Comparison of ENCODE assay signal across 14 mouse cellular contexts in genomic region chr1:106131697-106132349, GRCm38 (mm10). TPM values are rescaled to one million over a fixed set of nuclear protein-coding genes. Genes with fewer than 3 reads are reported as not detected.
A peak's percentile ranks its signal among the peaks of the same experiment; 100 is the strongest.
DNase-seq lines count a peak whose midpoint lies in the region; ATAC-seq and TF ChIP-seq lines count a peak whose summit lies in the region.
"Had no signal": no experiment of that assay in that cellular context is flagged by ENCODE, and none has a peak within 500 bp of the region (broad histone marks: within the 10 kb centered on the region; RNA-seq: fewer than 3 reads in every experiment).

No protein-coding gene starts in this region.

- ATAC-seq in hindbrain, embryonic 11.5 days (ENCODE audit: low FRiP score), result peak; percentile 88
- ATAC-seq in hindbrain, postnatal 0 days, result no peak
- peak; percentile 55 for ATAC-seq in midbrain, embryonic 13.5 days
- no peak for ATAC-seq in midbrain, embryonic 16.5 days
- peak; percentile 37 for ATAC-seq in granulocyte monocyte progenitor cell, adult 5-6 weeks (replicated peaks; ENCODE audit: poor library complexity, severe bottlenecking)

- H3K9ac ChIP-seq in hindbrain, embryonic 11.5 days (ENCODE audit: low read depth, low read length), result no peak overlapping the region
- H3K9ac ChIP-seq in hindbrain, postnatal 0 days (replicated peaks; ENCODE audit: low read length), result no peak overlapping the region
- no peak overlapping the region for H3K9ac ChIP-seq in midbrain, embryonic 13.5 days (replicated peaks)
- no peak overlapping the region for H3K9ac ChIP-seq in midbrain, embryonic 16.5 days (ENCODE audit: low read depth, low read length)
- H3K9ac ChIP-seq: liver, embryonic 14.5 days had no signal

- no peak for TF ChIP-seq CTCF in hindbrain, postnatal 0 days (IDR thresholded peaks at IDR 0.05; ENCODE audit: low read depth)

- no peaks in the 10 kb centered on the region for H3K36me3 ChIP-seq in hindbrain, embryonic 11.5 days (ENCODE audit: control insufficient read depth, insufficient read depth, low read length)
- no peaks in the 10 kb centered on the region for H3K36me3 ChIP-seq in hindbrain, postnatal 0 days (ENCODE audit: insufficient read depth, low read length)
- H3K36me3 ChIP-seq in midbrain, embryonic 13.5 days, result no peaks in the 10 kb centered on the region
- no peaks in the 10 kb centered on the region for H3K36me3 ChIP-seq in midbrain, embryonic 16.5 days (ENCODE audit: control insufficient read depth, insufficient read depth, low read length)

- H3K4me1 ChIP-seq in hindbrain, embryonic 11.5 days (replicated peaks; ENCODE audit: control insufficient read depth, insufficient read depth, low read length), result no peaks in the 10 kb centered on the region
- no peaks in the 10 kb centered on the region for H3K4me1 ChIP-seq in hindbrain, postnatal 0 days (ENCODE audit: insufficient read depth, low read length)
- peaks cover 9% of the 10 kb centered on the region; the same call in 1 of the 2 replicates for H3K4me1 ChIP-seq in midbrain, embryonic 13.5 days (replicated peaks)
- no peaks in the 10 kb centered on the region for H3K4me1 ChIP-seq in midbrain, embryonic 16.5 days (ENCODE audit: control insufficient read depth, insufficient read depth, low read length)

- no peak overlapping the region for H3K4me3 ChIP-seq in hindbrain, embryonic 11.5 days (ENCODE audit: low read depth, low read length)
- H3K4me3 ChIP-seq in hindbrain, postnatal 0 days (ENCODE audit: low read length), result no peak overlapping the region
- H3K4me3 ChIP-seq in midbrain, embryonic 13.5 days (replicated peaks), result no peak overlapping the region
- H3K4me3 ChIP-seq in midbrain, embryonic 16.5 days (ENCODE audit: low read depth, low read length), result no peak overlapping the region
- H3K4me3 ChIP-seq: gastrocnemius, adult 2 months had no signal

- DNase-seq in hindbrain, embryonic 11.5 days (ENCODE audit: low spot score), result no peak
- no peak for DNase-seq in hindbrain, postnatal 0 days (ENCODE audit: low spot score)
- peak; percentile 32 for DNase-seq in retina, postnatal 1 day
- DNase-seq in right cerebral cortex, adult 18-20 months, result no peak
- DNase-seq: cerebellum, postnatal 10 days; gastrocnemius, adult 2 months; lung, postnatal 36 days; right cerebral cortex, postnatal 25 days; thymus, postnatal 36 days had no signal

- no peaks in the 10 kb centered on the region for H3K9me3 ChIP-seq in hindbrain, embryonic 11.5 days (ENCODE audit: control insufficient read depth, low read length)
- H3K9me3 ChIP-seq in hindbrain, postnatal 0 days (ENCODE audit: low read length), result no peaks in the 10 kb centered on the region
- H3K9me3 ChIP-seq in midbrain, embryonic 13.5 days, result no peaks in the 10 kb centered on the region
- H3K9me3 ChIP-seq in midbrain, embryonic 16.5 days (replicated peaks; ENCODE audit: control insufficient read depth, low read length, poor library complexity, severe bottlenecking), result no peaks in the 10 kb centered on the region

- H3K4me2 ChIP-seq in hindbrain, embryonic 11.5 days (replicated peaks; ENCODE audit: low read depth, low read length), result no peak overlapping the region
- H3K4me2 ChIP-seq in hindbrain, postnatal 0 days (ENCODE audit: low read depth, low read length), result no peak overlapping the region
- H3K4me2 ChIP-seq in midbrain, embryonic 13.5 days (replicated peaks), result no peak overlapping the region
- H3K4me2 ChIP-seq in midbrain, embryonic 16.5 days (ENCODE audit: low read length), result no peak overlapping the region

- H3K27ac ChIP-seq in hindbrain, embryonic 11.5 days (ENCODE audit: low read depth, low read length), result no peak overlapping the region
- H3K27ac ChIP-seq in hindbrain, postnatal 0 days, result no peak overlapping the region
- H3K27ac ChIP-seq in midbrain, embryonic 13.5 days, result no peak overlapping the region
- no peak overlapping the region for H3K27ac ChIP-seq in midbrain, embryonic 16.5 days (ENCODE audit: low read length)
- H3K27ac ChIP-seq: gastrocnemius, adult 2 months; kidney, postnatal 0 days; liver, embryonic 14.5 days had no signal

- no peaks in the 10 kb centered on the region for H3K27me3 ChIP-seq in hindbrain, embryonic 11.5 days (ENCODE audit: control insufficient read depth, insufficient read depth, low read length)
- H3K27me3 ChIP-seq in hindbrain, postnatal 0 days (ENCODE audit: insufficient read depth, low read length), result no peaks in the 10 kb centered on the region
- no peaks in the 10 kb centered on the region for H3K27me3 ChIP-seq in midbrain, embryonic 13.5 days
- H3K27me3 ChIP-seq in midbrain, embryonic 16.5 days (ENCODE audit: control insufficient read depth, insufficient read depth, low read depth, low read length), result no peaks in the 10 kb centered on the region

- 70% methylated on average over 4 of the region's 4 CpGs for WGBS in hindbrain, embryonic 11.5 days
- 67% methylated on average over 4 of the region's 4 CpGs for WGBS in hindbrain, postnatal 0 days
- 78% methylated on average over 4 of the region's 4 CpGs for WGBS in midbrain, embryonic 13.5 days
- 76% methylated on average over 4 of the region's 4 CpGs for WGBS in midbrain, embryonic 16.5 days

RNA-seq across cellular contexts. Expression of gene Phlpp1, which starts 39.7 kb away (rescaled TPM):
- polyA plus RNA-seq in hindbrain, embryonic 11.5 days (2014; fragmentation: Nextera tagmentation; extraction: Ambion mirVana), result 7.6 and 9.8 TPM in 2 replicates
- total RNA-seq in hindbrain, postnatal 0 days (2014; rRNA removed), result 38.0 and 38.1 TPM in 2 replicates
- 6.0 and 6.4 TPM in 2 replicates for polyA plus RNA-seq in hindbrain, postnatal 0 days (2015; fragmentation: Nextera tagmentation; extraction: Ambion mirVana)
- polyA plus RNA-seq in midbrain, embryonic 13.5 days (2015; fragmentation: Nextera tagmentation; extraction: Ambion mirVana), result 7.2 and 8.2 TPM in 2 replicates
- polyA plus RNA-seq in midbrain, embryonic 16.5 days (2015; fragmentation: Nextera tagmentation; extraction: Ambion mirVana), result 7.1 TPM in 2 replicates
- total RNA-seq in granulocyte monocyte progenitor cell, adult 5-6 weeks (2014; fragmentation: Nextera tagmentation), result 0.94 and 2.2 TPM in 2 replicates
- total RNA-seq in granulocyte monocyte progenitor cell, adult 5-6 weeks (2017), result 1.7 and 2.1 TPM in 2 replicates

Comparison
In these comparisons a context has a peak if more than half of its experiments do, and no peak if none do; other contexts are left out.
1. ATAC-seq: peak in hindbrain, embryonic 11.5 days (single experiment), midbrain, embryonic 13.5 days (single experiment) and granulocyte monocyte progenitor cell, adult 5-6 weeks (single experiment); none in hindbrain, postnatal 0 days (single experiment) and midbrain, embryonic 16.5 days (single experiment).